Mouse (Mus musculus) lung, postnatal 14 days (tissue): ENCODE data around the gene Mfsd6.
A peak's percentile ranks its signal among the peaks of the same experiment; 100 is the strongest.

Source experiments
- DNase-seq: peaks from one replicate; pipeline ENCODE4 v3.0.0; 2021

The Mfsd6 gene

DNA sequence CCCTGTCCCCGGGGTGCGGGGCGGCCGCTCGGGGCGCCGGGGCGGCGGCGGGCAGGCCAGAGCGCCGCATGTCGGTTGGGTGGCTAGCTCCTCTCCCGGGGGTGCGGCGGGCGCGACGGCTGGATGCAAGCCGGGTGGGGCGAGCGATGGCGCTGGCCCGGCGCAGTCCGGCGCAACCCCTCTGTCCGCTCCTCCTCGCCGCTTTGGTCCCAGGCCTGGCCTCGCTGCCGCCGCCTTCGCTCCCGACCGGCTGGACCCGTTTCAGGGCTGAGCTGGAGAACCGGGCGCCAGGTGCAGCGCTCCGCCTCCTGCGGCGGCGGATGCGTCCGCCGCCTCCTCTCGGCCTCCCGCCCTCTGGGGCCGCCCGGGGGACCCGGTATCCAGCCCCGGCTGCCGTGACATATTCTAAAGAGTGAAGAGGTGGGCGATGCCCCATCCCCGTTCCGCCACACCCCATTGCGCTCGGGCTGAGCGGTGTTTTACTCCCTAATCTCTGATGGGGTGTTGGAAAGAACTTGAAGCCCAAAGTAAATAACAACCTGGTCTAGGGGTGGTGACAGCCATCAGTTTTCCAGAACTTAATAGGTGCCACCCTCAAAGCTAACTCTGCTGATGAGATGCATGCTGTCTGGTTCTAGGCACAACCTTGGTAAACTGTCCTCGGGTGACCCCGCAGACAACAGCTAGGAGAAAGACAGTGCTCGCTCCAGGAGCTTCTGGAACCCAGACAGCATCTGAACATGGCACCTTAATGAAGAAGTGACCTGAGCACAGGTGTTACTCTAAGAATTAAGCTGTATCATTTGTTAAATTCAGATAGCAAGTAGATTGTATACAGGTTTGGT is at the start of gene Mfsd6:
TSS of gene Mfsd6 (minus strand) at position 407 of the 845 bp plus-strand sequence.
- peak; percentile 62 for DNase-seq

GRCm38 (mm10) chr1:52765176-52766111 is 38.2 kb upstream of the Mfsd6 start:
- DNase-seq, result peak; percentile 25

- no peak for DNase-seq
These were observed 36.9 kb upstream of the Mfsd6 start for GRCm38 (mm10) chr1:52763894-52764809.

GRCm38 (mm10) chr1:52758174-52758573 is 30.9 kb upstream of the Mfsd6 start:
- no peak for DNase-seq

DNA sequence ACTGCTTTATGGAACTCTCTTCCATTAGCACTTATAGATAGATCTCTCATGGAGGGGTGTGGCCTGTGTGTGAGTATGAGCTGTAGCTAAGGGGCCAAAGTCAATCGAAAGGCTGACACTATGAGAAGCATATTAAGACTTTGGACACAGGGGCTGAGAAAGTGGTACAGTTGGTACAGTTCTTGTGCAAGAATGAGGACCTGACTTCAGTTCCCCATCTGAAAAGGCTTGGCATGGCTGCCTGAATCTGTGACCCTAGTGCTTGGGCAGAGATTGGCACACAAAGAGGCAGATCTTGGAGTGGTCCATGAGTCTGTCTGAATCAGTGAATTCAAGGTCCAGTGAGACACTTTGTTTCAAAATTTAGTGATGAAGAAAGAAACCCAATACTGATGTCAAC is 27.1 kb upstream of the Mfsd6 start:
- no peak for DNase-seq

GRCm38 (mm10) chr1:52753828-52754227 is 26.6 kb upstream of the Mfsd6 start:
- DNase-seq, result no peak

- no peak for DNase-seq
These were observed 25.4 kb upstream of the Mfsd6 start for GRCm38 (mm10) chr1:52752706-52753105.

DNA sequence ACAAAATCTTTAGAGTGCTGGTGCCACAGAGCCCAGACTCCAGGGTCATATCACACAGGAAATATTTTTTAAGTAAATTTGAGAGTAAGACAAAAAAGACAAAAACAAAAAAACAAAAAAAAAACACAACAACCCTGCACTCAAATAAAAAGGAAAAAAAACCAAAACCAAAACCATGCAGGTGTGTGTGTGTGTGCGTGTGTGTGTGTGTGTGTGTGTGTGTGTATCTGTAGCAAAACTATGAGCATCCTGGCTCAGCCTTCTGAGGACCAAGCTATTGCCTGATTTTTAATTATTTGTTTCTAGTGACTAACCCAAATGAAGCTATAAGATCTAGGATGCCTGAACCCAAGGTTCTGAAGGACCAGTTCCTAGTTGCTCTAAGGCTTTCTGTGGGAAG is 24.4 kb upstream of the Mfsd6 start:
- no peak for DNase-seq

GRCm38 (mm10) chr1:52749978-52750377 is 22.7 kb upstream of the Mfsd6 start:
- no peak for DNase-seq

- DNase-seq, result peak; percentile 81
These were observed 21.0 kb upstream of the Mfsd6 start for GRCm38 (mm10) chr1:52748260-52748659.

DNA sequence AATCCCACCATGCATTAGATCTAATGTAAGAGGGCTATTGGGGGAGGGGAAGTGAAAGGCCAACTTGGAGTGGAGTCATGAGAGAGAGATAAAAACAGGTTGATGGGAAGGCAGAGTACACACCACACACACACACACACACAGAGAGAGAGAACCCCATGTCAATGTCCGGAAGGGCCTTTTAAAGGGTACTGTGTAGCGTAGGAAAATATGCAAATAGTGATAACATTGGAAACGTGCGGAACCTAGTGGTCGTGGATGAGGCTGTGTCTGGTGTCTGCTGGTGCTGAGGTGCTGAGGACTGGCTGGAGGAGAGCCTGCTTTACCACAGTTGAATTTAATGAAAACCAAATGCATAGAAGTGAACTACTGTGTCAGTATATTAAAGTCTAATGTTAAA is 15.3 kb upstream of the Mfsd6 start:
- DNase-seq, result no peak

GRCm38 (mm10) chr1:52734208-52734607 is 6.9 kb upstream of the Mfsd6 start:
- no peak for DNase-seq

GRCm38 (mm10) chr1:52730258-52730657 is 3.0 kb upstream of the Mfsd6 start:
- no peak for DNase-seq

DNA sequence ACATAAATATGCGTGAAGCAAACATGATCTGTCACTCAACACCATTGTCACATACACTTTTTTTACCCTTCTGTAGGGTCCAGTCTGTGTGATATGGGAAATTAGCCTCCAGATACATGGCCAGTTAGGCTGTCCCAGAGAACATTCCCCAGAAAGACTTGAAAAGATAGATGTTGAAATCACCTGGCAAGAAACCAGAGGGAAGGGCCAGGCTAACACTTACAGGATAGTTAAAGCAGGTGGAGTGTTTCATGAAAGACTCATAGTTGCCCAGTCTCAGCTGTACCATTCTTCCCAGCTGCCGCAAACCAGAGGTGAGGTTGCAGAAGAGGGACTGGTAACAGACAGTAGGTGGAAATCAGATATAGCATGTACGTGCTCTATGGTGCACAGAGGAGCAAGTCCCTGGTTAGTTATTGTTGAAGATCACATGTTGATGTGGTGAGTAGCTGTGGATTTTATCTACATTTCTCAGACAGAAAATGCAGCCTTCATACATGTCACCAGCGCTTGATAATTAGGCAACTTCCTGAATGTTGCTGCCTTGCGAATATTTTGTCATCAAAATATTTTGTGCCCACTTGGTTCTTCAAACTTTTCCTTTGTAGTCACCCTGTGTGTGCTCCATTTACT is 1.7 kb upstream of the Mfsd6 start:
- DNase-seq, result no peak

GRCm38 (mm10) chr1:52726371-52727055 is 749 bp downstream of the Mfsd6 start:
- DNase-seq, result peak; percentile 63

- peak; percentile 8 for DNase-seq
These were observed 4.7 kb downstream of the Mfsd6 start for GRCm38 (mm10) chr1:52722586-52722985.

- DNase-seq, result no peak
These were observed 8.2 kb downstream of the Mfsd6 start for GRCm38 (mm10) chr1:52719096-52719495.

DNA sequence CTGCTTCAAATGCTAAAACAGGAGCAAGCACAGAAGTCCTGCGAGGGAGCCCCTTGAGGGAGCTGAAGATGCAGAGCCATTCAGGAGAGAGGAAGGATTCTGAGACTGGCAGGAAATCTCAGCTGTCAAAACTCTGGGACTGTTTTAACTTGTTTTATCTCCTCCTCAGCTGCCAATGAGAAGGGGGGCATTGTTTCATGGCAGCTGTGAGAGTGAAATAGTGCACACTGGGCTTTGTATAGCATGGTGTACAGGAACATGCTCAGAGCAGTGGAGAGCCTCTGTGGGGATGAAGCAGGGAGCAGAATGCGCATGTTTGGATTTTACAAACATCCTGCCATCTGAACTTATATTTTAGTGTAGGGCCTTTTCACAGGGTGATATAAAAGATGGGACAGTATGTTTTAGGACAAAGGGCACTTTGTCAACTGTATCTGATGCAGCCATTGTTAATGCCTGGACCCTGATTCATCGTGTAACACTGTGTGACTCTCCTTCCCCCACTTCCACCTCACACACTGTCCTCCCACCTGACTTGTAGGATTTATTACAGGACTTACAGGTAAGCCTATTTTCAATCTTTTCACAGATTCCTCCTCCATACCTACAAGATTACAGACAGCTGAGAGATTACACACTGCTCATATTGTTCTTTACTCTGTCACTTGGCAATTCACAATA is 9.1 kb downstream of the Mfsd6 start:
- no peak for DNase-seq

GRCm38 (mm10) chr1:52714451-52714850 is 12.8 kb downstream of the Mfsd6 start:
- DNase-seq, result no peak

DNA sequence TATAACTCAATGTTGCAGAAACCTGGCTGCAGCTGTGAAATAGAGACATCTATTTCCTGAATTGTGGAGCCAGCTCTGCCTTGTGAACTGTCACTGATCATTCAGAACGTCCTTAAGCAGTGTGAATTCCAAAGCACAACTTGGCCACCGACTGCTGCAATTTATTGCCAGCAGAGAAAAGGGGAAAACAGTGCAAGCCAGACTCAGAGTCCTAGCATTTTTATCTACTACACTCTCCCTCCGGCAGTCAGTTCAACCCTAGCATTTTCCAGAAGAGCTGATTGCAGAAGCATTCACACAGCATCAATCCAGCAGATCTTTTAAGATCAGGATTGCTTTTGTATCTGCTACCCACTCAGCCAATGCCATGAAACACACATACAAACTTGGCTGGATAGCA is 13.2 kb downstream of the Mfsd6 start:
- no peak for DNase-seq

- DNase-seq, result no peak
These were observed 18.5 kb downstream of the Mfsd6 start for GRCm38 (mm10) chr1:52708745-52709144.
